Mouse (Mus musculus): ENCODE results near the gene Phospho1. TPM values are rescaled to one million over a fixed set of nuclear protein-coding genes. Genes with fewer than 3 reads are reported as not detected.

Gene Phospho1
- polyA plus RNA-seq, 1 experiment = 165 TPM

DNA sequence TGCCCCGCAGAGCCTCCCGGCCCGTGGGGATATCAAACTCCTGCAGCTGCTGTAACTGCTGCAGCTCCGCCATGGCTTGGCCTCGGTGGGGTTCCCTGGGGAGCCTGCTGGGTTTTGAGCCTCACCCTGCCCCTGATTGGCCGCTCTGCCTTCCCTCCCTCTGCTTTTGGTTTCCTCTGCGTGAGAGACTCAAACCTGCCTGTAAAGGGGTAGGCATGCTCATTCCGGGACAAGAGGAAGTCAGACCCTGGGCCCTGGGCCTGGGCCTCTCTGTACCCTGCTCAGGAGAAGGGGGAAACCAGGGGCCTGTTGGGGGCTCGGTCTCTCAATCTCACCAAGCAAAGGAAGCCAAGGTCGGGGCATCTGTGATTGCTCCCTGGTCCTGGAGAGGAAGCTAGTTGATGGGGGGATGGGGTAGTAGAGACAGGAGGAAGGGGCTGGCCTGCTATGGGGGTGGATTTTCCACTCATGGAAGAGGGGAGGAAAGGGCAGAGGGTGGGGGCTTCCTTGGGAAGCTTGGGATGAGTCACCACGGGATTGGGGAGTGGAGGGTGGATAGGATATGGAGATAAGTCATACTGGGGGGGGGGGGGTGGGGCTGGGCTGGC, 17.9 kb downstream of the Phospho1 start, which contains the start of gene Abi3:
TSS of gene Abi3 (minus strand) at position 403 of the 608 bp plus-strand sequence.
- TF ChIP-seq E2F4 (IDR thresholded peaks at IDR 0.05; ENCODE audit: insufficient read depth) (no peak), CEBPB (IDR thresholded peaks at IDR 0.05; ENCODE audit: insufficient read depth, poor library complexity, severe bottlenecking) (no peak), TCF12 (IDR thresholded peaks at IDR 0.05; ENCODE audit: insufficient read depth, poor library complexity, severe bottlenecking) (no peak), MAX (IDR thresholded peaks at IDR 0.05; ENCODE audit: low read depth) (no peak), TCF3 (IDR thresholded peaks at IDR 0.05; ENCODE audit: insufficient read length, low read depth) (no peak), POLR2A (IDR thresholded peaks at IDR 0.05; ENCODE audit: insufficient read length, low read depth) (no peak), SRF (IDR thresholded peaks at IDR 0.05; ENCODE audit: control insufficient read depth, insufficient read length, low read depth) (no peak), REST (IDR thresholded peaks at IDR 0.05; ENCODE audit: insufficient read depth, insufficient read length) (no peak), MYOD1 (IDR thresholded peaks at IDR 0.05; ENCODE audit: control insufficient read depth in 1 of 3, insufficient read length in 2 of 3, low read depth in 2 of 3) (no peak), MYOG (IDR thresholded peaks at IDR 0.05; ENCODE audit: control insufficient read depth in 1 of 3, insufficient read depth in 1 of 3, insufficient read length in 2 of 3, low read depth in 2 of 3) (no peak), USF1 (IDR thresholded peaks at IDR 0.05; ENCODE audit: low read depth) (no peak), POLR2AphosphoS2 (IDR thresholded peaks at IDR 0.05; ENCODE audit: insufficient read length, low read depth) (no peak)
- H3K4me3 ChIP-seq = no peak within 1 kb of the TSS
- no peak within 1 kb of the TSS for H3ac ChIP-seq (ENCODE audit: control insufficient read depth, insufficient read length)
- H3K79me2 ChIP-seq (ENCODE audit: control insufficient read depth, insufficient read depth) = no peaks in the 10 kb centered on the region
- H3K4me2 ChIP-seq (ENCODE audit: low read depth) = peak within 1 kb of the TSS; percentile 18
- no peaks in the 10 kb centered on the region for H3K27me3 ChIP-seq (ENCODE audit: control insufficient read depth, insufficient read depth, insufficient read length)
- H3K36me3 ChIP-seq (ENCODE audit: control insufficient read depth, insufficient read depth) = no peaks in the 10 kb centered on the region

DNA sequence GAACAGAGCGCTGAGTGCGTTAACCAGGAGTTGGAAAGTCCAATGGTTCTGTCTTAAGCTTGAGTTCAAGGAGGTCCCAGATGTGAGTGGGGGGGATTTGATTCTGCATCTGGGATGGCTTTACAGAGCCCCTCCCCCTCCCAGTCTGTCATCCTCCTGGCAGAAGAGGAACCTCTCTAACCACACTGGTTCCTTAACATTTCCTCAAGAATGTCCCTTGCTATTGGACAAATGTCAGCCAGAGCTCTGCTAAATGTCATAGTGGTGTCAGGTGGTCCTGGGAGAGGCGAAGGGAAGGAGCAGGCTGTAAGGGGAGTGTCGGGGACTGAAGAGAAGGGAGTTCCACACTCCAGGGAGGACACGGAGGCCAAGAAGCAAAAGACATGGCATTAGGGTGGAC, 18.7 kb downstream of the Phospho1 start:
- Histone ChIP-seq H3K27me3 (ENCODE audit: control insufficient read depth, insufficient read depth, insufficient read length) (no peaks in the 10 kb centered on the region), H3K79me2 (ENCODE audit: control insufficient read depth, insufficient read depth) (no peaks in the 10 kb centered on the region), H3K4me2 (ENCODE audit: low read depth) (no peak overlapping the region), H3K4me3 (no peak overlapping the region), H3K36me3 (ENCODE audit: control insufficient read depth, insufficient read depth) (no peaks in the 10 kb centered on the region), H3ac (ENCODE audit: control insufficient read depth, insufficient read length) (no peak overlapping the region)
- TF ChIP-seq TCF3 (IDR thresholded peaks at IDR 0.05; ENCODE audit: insufficient read length, low read depth) (no peak), E2F4 (IDR thresholded peaks at IDR 0.05; ENCODE audit: insufficient read depth) (no peak), MAX (IDR thresholded peaks at IDR 0.05; ENCODE audit: low read depth) (no peak), CEBPB (IDR thresholded peaks at IDR 0.05; ENCODE audit: insufficient read depth, poor library complexity, severe bottlenecking) (no peak)

DNA sequence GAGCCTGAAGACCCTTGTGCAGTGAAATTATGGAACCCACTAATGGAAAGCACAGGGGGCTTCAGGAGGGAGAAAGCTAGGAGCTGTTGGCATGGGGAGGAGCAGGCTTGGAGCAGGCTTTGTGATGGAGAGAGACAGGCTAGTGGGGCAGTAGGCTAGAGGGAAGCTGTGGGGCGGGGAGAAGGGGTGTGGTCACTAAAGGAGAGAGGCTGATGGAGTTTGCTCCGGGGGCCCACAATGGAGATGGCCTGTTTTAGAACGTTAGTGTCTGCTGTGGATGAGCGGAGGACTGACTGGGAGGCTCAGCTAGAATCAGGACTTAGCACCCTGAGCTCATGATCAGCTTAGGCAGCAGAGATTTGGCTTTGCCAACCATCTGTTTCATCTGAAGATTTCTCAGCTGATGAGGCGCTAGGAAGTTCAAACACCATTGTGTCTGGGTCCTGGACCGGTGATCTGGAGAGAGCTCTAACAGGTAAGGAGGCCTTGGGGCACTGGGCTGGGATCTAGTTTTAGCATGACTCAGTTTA, 19.2 kb downstream of the Phospho1 start:
- H3K27me3 ChIP-seq (ENCODE audit: control insufficient read depth, insufficient read depth, insufficient read length) = no peaks in the 10 kb centered on the region
- H3K36me3 ChIP-seq (ENCODE audit: control insufficient read depth, insufficient read depth) = no peaks in the 10 kb centered on the region
- H3K4me2 ChIP-seq (ENCODE audit: low read depth) = no peak overlapping the region
- TF ChIP-seq POLR2AphosphoS2 (IDR thresholded peaks at IDR 0.05; ENCODE audit: insufficient read length, low read depth) (no peak), USF1 (IDR thresholded peaks at IDR 0.05; ENCODE audit: low read depth) (no peak), CEBPB (IDR thresholded peaks at IDR 0.05; ENCODE audit: insufficient read depth, poor library complexity, severe bottlenecking) (no peak), E2F4 (IDR thresholded peaks at IDR 0.05; ENCODE audit: insufficient read depth) (no peak), SRF (IDR thresholded peaks at IDR 0.05; ENCODE audit: control insufficient read depth, insufficient read length, low read depth) (no peak), TCF12 (IDR thresholded peaks at IDR 0.05; ENCODE audit: insufficient read depth, poor library complexity, severe bottlenecking) (no peak), MAX (IDR thresholded peaks at IDR 0.05; ENCODE audit: low read depth) (no peak), TCF3 (IDR thresholded peaks at IDR 0.05; ENCODE audit: insufficient read length, low read depth) (no peak), POLR2A (IDR thresholded peaks at IDR 0.05; ENCODE audit: insufficient read length, low read depth) (no peak), MYOD1 (IDR thresholded peaks at IDR 0.05; ENCODE audit: control insufficient read depth in 1 of 3, insufficient read length in 2 of 3, low read depth in 2 of 3) (no peak), REST (IDR thresholded peaks at IDR 0.05; ENCODE audit: insufficient read depth, insufficient read length) (no peak), MYOG (IDR thresholded peaks at IDR 0.05; ENCODE audit: control insufficient read depth in 1 of 3, insufficient read depth in 1 of 3, insufficient read length in 2 of 3, low read depth in 2 of 3) (no peak)
- H3K4me3 ChIP-seq = no peak overlapping the region
- no peaks in the 10 kb centered on the region for H3K79me2 ChIP-seq (ENCODE audit: control insufficient read depth, insufficient read depth)
- H3ac ChIP-seq (ENCODE audit: control insufficient read depth, insufficient read length) = no peak overlapping the region

- H3ac ChIP-seq (ENCODE audit: control insufficient read depth, insufficient read length) = no peak overlapping the region
- no peak overlapping the region for H3K4me2 ChIP-seq (ENCODE audit: low read depth)
- H3K36me3 ChIP-seq (ENCODE audit: control insufficient read depth, insufficient read depth) = no peaks in the 10 kb centered on the region
- H3K4me3 ChIP-seq = no peak overlapping the region
- H3K27me3 ChIP-seq (ENCODE audit: control insufficient read depth, insufficient read depth, insufficient read length) = no peaks in the 10 kb centered on the region
- TF ChIP-seq CEBPB (IDR thresholded peaks at IDR 0.05; ENCODE audit: insufficient read depth, poor library complexity, severe bottlenecking) = no peak
- TF ChIP-seq E2F4 (IDR thresholded peaks at IDR 0.05; ENCODE audit: insufficient read depth) = no peak
- no peak for TF ChIP-seq USF1 (IDR thresholded peaks at IDR 0.05; ENCODE audit: low read depth)
- TF ChIP-seq TCF3 (IDR thresholded peaks at IDR 0.05; ENCODE audit: insufficient read length, low read depth) = no peak
- no peak for TF ChIP-seq MYOG (IDR thresholded peaks at IDR 0.05; ENCODE audit: control insufficient read depth in 1 of 3, insufficient read depth in 1 of 3, insufficient read length in 2 of 3, low read depth in 2 of 3)
- TF ChIP-seq MYOD1 (IDR thresholded peaks at IDR 0.05; ENCODE audit: control insufficient read depth in 1 of 3, insufficient read length in 2 of 3, low read depth in 2 of 3) = no peak
- no peak for TF ChIP-seq POLR2A (IDR thresholded peaks at IDR 0.05; ENCODE audit: insufficient read length, low read depth)
- TF ChIP-seq SRF (IDR thresholded peaks at IDR 0.05; ENCODE audit: control insufficient read depth, insufficient read length, low read depth) = no peak
- TF ChIP-seq TCF12 (IDR thresholded peaks at IDR 0.05; ENCODE audit: insufficient read depth, poor library complexity, severe bottlenecking) = no peak
- no peak for TF ChIP-seq REST (IDR thresholded peaks at IDR 0.05; ENCODE audit: insufficient read depth, insufficient read length)
- no peak for TF ChIP-seq MAX (IDR thresholded peaks at IDR 0.05; ENCODE audit: low read depth)
- TF ChIP-seq POLR2AphosphoS2 (IDR thresholded peaks at IDR 0.05; ENCODE audit: insufficient read length, low read depth) = no peak
- no peaks in the 10 kb centered on the region for H3K79me2 ChIP-seq (ENCODE audit: control insufficient read depth, insufficient read depth)
Measured at GRCm38 (mm10) chr11:95844935-95845334, 20.6 kb downstream of the Phospho1 start.
